Mouse (Mus musculus) liver, adult 2 months (tissue): Measurements from ENCODE around the gene Kcnmb4. TPM values are rescaled to one million over a fixed set of nuclear protein-coding genes. Genes with fewer than 3 reads are reported as not detected.

Experiments used
- DNase-seq: peaks from one replicate; pipeline ENCODE4 v3.0.0-alpha.2; 2011; ENCODE audit warnings: low read depth, low spot score; ENCODE audit errors: extremely low read depth
- H3K27ac ChIP-seq: fragments of 200-500 bp; replicated peaks from 2 replicates; pipeline ENCODE4 v1.5.1; 2012; ENCODE audit warnings: low read depth, mild to moderate bottlenecking, control low read depth, inconsistent platforms, low read length; ENCODE audit not compliant: insufficient read depth
- H3K27me3 ChIP-seq: fragments of 200-500 bp; 2 replicates; pipeline ENCODE4 v1.6.1; 2012; ENCODE audit warnings: mild to moderate bottlenecking, moderate library complexity, low read length, inconsistent platforms; ENCODE audit not compliant: control insufficient read depth, insufficient read depth
- H3K36me3 ChIP-seq: fragments of 200-500 bp; 2 replicates; pipeline ENCODE4 v1.6.1; 2012; ENCODE audit warnings: low read length, inconsistent platforms; ENCODE audit not compliant: control insufficient read depth, insufficient read depth
- H3K4me1 ChIP-seq: fragments of 200-500 bp; 2 replicates; pipeline ENCODE4 v1.6.1; 2011; ENCODE audit warnings: low read length; ENCODE audit not compliant: control insufficient read depth, insufficient read depth
- H3K4me3 ChIP-seq: fragments of 200-500 bp; 2 replicates; pipeline ENCODE4 v1.5.1; 2011; ENCODE audit warnings: low read depth, mild to moderate bottlenecking, control low read depth, low read length, moderate library complexity; ENCODE audit not compliant: insufficient read depth
- H3K79me2 ChIP-seq: fragments of 200-500 bp; 2 replicates; pipeline ENCODE4 v1.6.1; 2012; ENCODE audit warnings: inconsistent platforms, mild to moderate bottlenecking, low read length, moderate library complexity; ENCODE audit not compliant: control insufficient read depth, insufficient read depth
- H3K9ac ChIP-seq: fragments of 200-500 bp; 2 replicates; pipeline ENCODE4 v1.6.1; 2012; ENCODE audit warnings: low read depth, mild to moderate bottlenecking, control low read depth, inconsistent platforms, low read length
- CTCF ChIP-seq: fragments of 200-500 bp; IDR thresholded peaks from 2 replicates; pipeline ENCODE4 v1.5.1; 2011; ENCODE audit warnings: low read depth, low read length, control low read depth
- POLR2A ChIP-seq: fragments of 200-500 bp; IDR thresholded peaks from 2 replicates; pipeline ENCODE4 v1.6.1; 2011; ENCODE audit warnings: low read length, control low read depth; ENCODE audit not compliant: insufficient read depth; ENCODE audit errors: extremely low read depth
- WGBS: fragments of 180-500 bp; shearing (Covaris S2); methylation state at CpG from one replicate; pipeline ENCODE4 v1.1.7; 2018; 5-methylcytosine and 5-hydroxymethylcytosine counted together
- polyA plus RNA-seq: library from polyadenylated mRNA; depleted of rRNA; stranded (reverse); fragments of >200 nt; gene quantifications from 2 replicates; pipeline ENCODE4 v1.2.3, GENCODE M21; 2012; rRNA removed
- total RNA-seq: library from RNA; depleted of rRNA; stranded (reverse); fragments of >200 nt; gene quantifications from 2 replicates; pipeline ENCODE4 v1.2.3, GENCODE M21; 2014; rRNA removed

Gene Kcnmb4
- total RNA-seq (0.18 TPM in 1 of 2 replicates, not detected in the other), polyA plus RNA-seq (0.06 TPM in 1 of 2 replicates, not detected in the other)

GRCm38 (mm10) chr10:116473759-116474549 is at the start of gene Kcnmb4:
Gene Kcnmb4, minus strand, starts transcription at chr10:116473878.
- Histone ChIP-seq H3K36me3 (no peaks in the 10 kb centered on the region), H3K4me1 (0 out of 2 replicates have a peak, but pooled peaks cover 3% of the 10 kb centered on the region), H3K79me2 (no peaks in the 10 kb centered on the region), H3K9ac (0 out of 2 replicates have a peak within 1 kb of the TSS, but pooled peaks have one; percentile 30), H3K27ac (no peak within 1 kb of the TSS), H3K4me3 (peak within 1 kb of the TSS; percentile 18; the same call in 1 of the 2 replicates), H3K27me3 (peaks cover 23% of the 10 kb centered on the region)
- no peak for TF ChIP-seq CTCF
- TF ChIP-seq POLR2A = no peak
- WGBS = 2% methylated on average over 90 of the region's 92 CpGs
- DNase-seq = no peak

- H3K27me3 ChIP-seq = no peaks in the 10 kb centered on the region
- no peak for DNase-seq
- 97% methylated on average over 1 of the region's 1 CpGs for WGBS
- no peaks in the 10 kb centered on the region; the same call in 1 of the 2 replicates for H3K36me3 ChIP-seq
- H3K79me2 ChIP-seq = peaks cover 4% of the 10 kb centered on the region; the same call in 1 of the 2 replicates
- H3K9ac ChIP-seq = no peak overlapping the region
- TF ChIP-seq POLR2A (no peak), CTCF (no peak)
- no peaks in the 10 kb centered on the region for H3K4me1 ChIP-seq
- H3K4me3 ChIP-seq = no peak overlapping the region
- no peak overlapping the region for H3K27ac ChIP-seq
These were observed 45.9 kb upstream of the Kcnmb4 start for GRCm38 (mm10) chr10:116519588-116519987.

GRCm38 (mm10) chr10:116515590-116515989 is 41.9 kb upstream of the Kcnmb4 start:
- H3K27me3 ChIP-seq = no peaks in the 10 kb centered on the region
- TF ChIP-seq POLR2A = no peak
- TF ChIP-seq CTCF = no peak
- H3K27ac ChIP-seq = no peak overlapping the region
- H3K9ac ChIP-seq = no peak overlapping the region
- H3K4me3 ChIP-seq = no peak overlapping the region
- DNase-seq = no peak
- no peaks in the 10 kb centered on the region; the same call in 1 of the 2 replicates for H3K4me1 ChIP-seq
- H3K36me3 ChIP-seq = no peaks in the 10 kb centered on the region; the same call in 1 of the 2 replicates
- 89% methylated on average over 6 of the region's 6 CpGs for WGBS
- no peaks in the 10 kb centered on the region; the same call in 1 of the 2 replicates for H3K79me2 ChIP-seq

GRCm38 (mm10) chr10:116515158-116515557 is 41.5 kb upstream of the Kcnmb4 start:
- WGBS = 91% methylated on average over 4 of the region's 4 CpGs
- no peak for DNase-seq
- Histone ChIP-seq H3K4me1 (no peaks in the 10 kb centered on the region; the same call in 1 of the 2 replicates), H3K9ac (no peak overlapping the region), H3K27ac (no peak overlapping the region), H3K36me3 (no peaks in the 10 kb centered on the region; the same call in 1 of the 2 replicates), H3K4me3 (no peak overlapping the region), H3K79me2 (no peaks in the 10 kb centered on the region; the same call in 1 of the 2 replicates), H3K27me3 (no peaks in the 10 kb centered on the region)
- no peak for TF ChIP-seq POLR2A
- TF ChIP-seq CTCF = no peak

- WGBS = 66% methylated on average over 7 of the region's 7 CpGs
- H3K27ac ChIP-seq = no peak overlapping the region
- TF ChIP-seq CTCF (no peak), POLR2A (no peak)
- no peaks in the 10 kb centered on the region; the same call in 1 of the 2 replicates for H3K36me3 ChIP-seq
- H3K4me1 ChIP-seq = no peaks in the 10 kb centered on the region; the same call in 1 of the 2 replicates
- DNase-seq = no peak
- H3K4me3 ChIP-seq = no peak overlapping the region
- H3K27me3 ChIP-seq = no peaks in the 10 kb centered on the region
- no peak overlapping the region for H3K9ac ChIP-seq
- no peaks in the 10 kb centered on the region; the same call in 1 of the 2 replicates for H3K79me2 ChIP-seq
These were observed 39.6 kb upstream of the Kcnmb4 start for GRCm38 (mm10) chr10:116513254-116513635.
